In the genomic region with DNA sequence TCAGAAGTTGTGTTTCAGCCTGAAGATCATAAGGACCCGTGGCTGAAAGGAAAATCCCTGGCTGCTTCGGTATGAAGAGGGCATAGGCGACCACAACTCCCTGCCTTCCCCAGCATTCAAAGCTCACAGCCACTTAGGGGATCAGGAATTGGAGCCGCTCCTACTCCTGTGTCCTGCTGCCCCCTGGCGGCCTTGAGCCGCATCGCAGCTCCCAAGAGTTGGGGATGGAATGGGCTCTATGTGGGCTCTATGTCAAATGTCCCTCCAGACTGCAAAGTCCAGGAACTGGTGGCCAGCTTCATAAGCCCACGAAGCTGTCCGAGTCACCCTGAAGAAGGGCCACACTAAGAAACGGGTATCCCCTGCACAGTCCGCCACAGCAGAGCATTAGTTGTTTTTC, we compare ENCODE assay signal across 8 mouse cellular contexts. TPM values are rescaled to one million over a fixed set of nuclear protein-coding genes. Genes with fewer than 3 reads are reported as not detected.
DNase-seq lines count a peak whose midpoint lies in the region; ATAC-seq and TF ChIP-seq lines count a peak whose summit lies in the region.

No protein-coding gene starts in this region.

- no peak overlapping the region for H3K4me3 ChIP-seq in MEL (ENCODE audit: control insufficient read depth in 1 of 2, insufficient read depth in 1 of 2, low read depth in 2 of 2, low read length in 2 of 2)
- H3K4me3 ChIP-seq in forebrain, embryonic 14.5 days (ENCODE audit: low read depth, low read length), result no peak overlapping the region
- H3K4me3 ChIP-seq in hindbrain, embryonic 10.5 days, result no peak overlapping the region

- no peak overlapping the region for H3K9ac ChIP-seq in MEL (ENCODE audit: control insufficient read depth, low read depth, low read length, poor library complexity, severe bottlenecking)
- no peak overlapping the region for H3K9ac ChIP-seq in forebrain, embryonic 14.5 days (ENCODE audit: low read length)

- no peak overlapping the region for H3K27ac ChIP-seq in MEL (ENCODE audit: control insufficient read depth, low read depth, low read length)
- no peak overlapping the region for H3K27ac ChIP-seq in forebrain, embryonic 14.5 days (ENCODE audit: low read depth, low read length)
- H3K27ac ChIP-seq in hindbrain, embryonic 10.5 days, result no peak overlapping the region

- no peak for TF ChIP-seq EP300 in MEL (IDR thresholded peaks at IDR 0.05; ENCODE audit: low read depth in 1 of 2, low read length in 2 of 2)

- peak; percentile 80 to 97 (median 89) for TF ChIP-seq CTCF in MEL (IDR thresholded peaks at IDR 0.05 in 2 of 3, conservative IDR thresholded peaks at IDR 0.05 in 1 of 3; ENCODE audit: control insufficient read depth in 1 of 3, insufficient read depth in 1 of 3, low read depth in 2 of 3, low read length in 3 of 3, poor library complexity in 1 of 3, severe bottlenecking in 1 of 3)

- H3K4me1 ChIP-seq in MEL (ENCODE audit: control insufficient read depth in 1 of 2, insufficient read depth in 2 of 2, low read length in 2 of 2), result no peaks in the 10 kb centered on the region
- H3K4me1 ChIP-seq in forebrain, embryonic 14.5 days (ENCODE audit: control insufficient read depth, insufficient read depth, low read length), result no peaks in the 10 kb centered on the region
- H3K4me1 ChIP-seq in hindbrain, embryonic 10.5 days (replicated peaks), result 0 out of 2 replicates have a peak, but pooled peaks cover 5% of the 10 kb centered on the region

- no peak for TF ChIP-seq POLR2A in MEL (IDR thresholded peaks at IDR 0.05; ENCODE audit: control insufficient read depth in 1 of 2, insufficient read depth in 1 of 2, low read depth in 1 of 2, low read length in 2 of 2, poor library complexity in 1 of 2)

- WGBS in forebrain, embryonic 14.5 days, result 5% methylated on average over 11 of the region's 11 CpGs
- whole genome bisulfite sequencing in hindbrain, embryonic 10.5 days, result 4% methylated on average over 11 of the region's 11 CpGs

- TF ChIP-seq RAD21 in MEL (IDR thresholded peaks at IDR 0.05; ENCODE audit: low read depth, low read length), result peak; percentile 80

- no peaks in the 10 kb centered on the region for H3K9me3 ChIP-seq in MEL (replicated peaks; ENCODE audit: insufficient read depth, low read length)
- no peaks in the 10 kb centered on the region for H3K9me3 ChIP-seq in forebrain, embryonic 14.5 days (replicated peaks; ENCODE audit: control insufficient read depth, low read length)
- H3K9me3 ChIP-seq in hindbrain, embryonic 10.5 days, result no peaks in the 10 kb centered on the region

- DNase-seq in MEL (ENCODE audit: low read depth, low spot score), result peak; percentile 86
- DNase-seq in cerebellum, adult 11 months, result peak; percentile 75
- peak; percentile 83 for DNase-seq in forebrain, embryonic 14.5 days (ENCODE audit: low spot score)
- DNase-seq in hindbrain, embryonic 10.5 days (ENCODE audit: low spot score), result peak; percentile 83
- DNase-seq in layer of hippocampus, adult 9-11 months, result peak; percentile 67
- DNase-seq in lung, postnatal 10 days, result peak; percentile 91
- DNase-seq in ovary, postnatal 14 days (ENCODE audit: low spot score), result peak; percentile 84
- peak; percentile 60 to 89 for DNase-seq in thymus, postnatal 10 days (ENCODE audit: low spot score in 2 of 2)

- H3K36me3 ChIP-seq in MEL (ENCODE audit: control insufficient read depth in 1 of 2, insufficient read depth in 2 of 2, low read length in 2 of 2), result no peaks in the 10 kb centered on the region
- no peaks in the 10 kb centered on the region for H3K36me3 ChIP-seq in forebrain, embryonic 14.5 days (ENCODE audit: control insufficient read depth, insufficient read depth, low read length)
- H3K36me3 ChIP-seq in hindbrain, embryonic 10.5 days, result no peaks in the 10 kb centered on the region

- H3K79me2 ChIP-seq in MEL (ENCODE audit: control insufficient read depth, insufficient read depth, low read length, poor library complexity), result no peaks in the 10 kb centered on the region

- H3K27me3 ChIP-seq in MEL (ENCODE audit: control insufficient read depth in 1 of 2, insufficient read depth in 2 of 2, low read length in 2 of 2), result peaks cover 0 to 5% of the 10 kb centered on the region in 2 experiments; a peak in 2 of 4 replicates
- H3K27me3 ChIP-seq in forebrain, embryonic 14.5 days (replicated peaks; ENCODE audit: control insufficient read depth, insufficient read depth, low read length), result no peaks in the 10 kb centered on the region
- peaks cover 27% of the 10 kb centered on the region for H3K27me3 ChIP-seq in hindbrain, embryonic 10.5 days (ENCODE audit: insufficient read depth, poor library complexity, severe bottlenecking)

- peak; percentile 67 for ATAC-seq in forebrain, embryonic 14.5 days

- H3K4me2 ChIP-seq in forebrain, embryonic 14.5 days (ENCODE audit: low read length), result no peak overlapping the region

TF ChIP-seq in MEL, 35 proteins besides CTCF, POLR2A, EP300 and RAD21:
- TF ChIP-seq ZKSCAN1 (IDR thresholded peaks at IDR 0.05; ENCODE audit: low read depth, low read length) (no peak), RCOR1 (IDR thresholded peaks at IDR 0.05; ENCODE audit: low read depth, low read length) (no peak), USF1 (IDR thresholded peaks at IDR 0.05; ENCODE audit: low read depth, low read length) (0 out of 2 replicates have a peak, but pooled peaks have one; percentile 22), TAL1 (IDR thresholded peaks at IDR 0.05; ENCODE audit: low read length) (no peak), KAT2A (conservative IDR thresholded peaks at IDR 0.05; ENCODE audit: low read depth, low read length) (no peak), ELF1 (IDR thresholded peaks at IDR 0.05; ENCODE audit: low read depth, low read length) (no peak), MYC (IDR thresholded peaks at IDR 0.05; ENCODE audit: low read depth, low read length) (no peak), MAX (IDR thresholded peaks at IDR 0.05; ENCODE audit: low read length) (no peak), NRF1 (IDR thresholded peaks at IDR 0.05; ENCODE audit: insufficient read depth, low read depth, low read length, poor library complexity, severe bottlenecking) (no peak), TBP (IDR thresholded peaks at IDR 0.05; ENCODE audit: low read depth, low read length) (no peak), ETS1 (IDR thresholded peaks at IDR 0.05; ENCODE audit: low read depth, low read length) (no peak), GABPA (IDR thresholded peaks at IDR 0.05; ENCODE audit: low read depth, low read length) (no peak), JUND (IDR thresholded peaks at IDR 0.05; ENCODE audit: low read depth, low read length) (no peak), UBTF (IDR thresholded peaks at IDR 0.05; ENCODE audit: borderline replicate concordance, insufficient read depth, low read depth, low read length) (no peak), GATA1 (IDR thresholded peaks at IDR 0.05; ENCODE audit: low read depth, low read length) (no peak), ZC3H11A (IDR thresholded peaks at IDR 0.05; ENCODE audit: low read depth, low read length) (peak; percentile 86), HCFC1 (IDR thresholded peaks at IDR 0.05; ENCODE audit: low read depth, low read length) (no peak), POLR2AphosphoS2 (IDR thresholded peaks at IDR 0.05; ENCODE audit: low read length) (no peak), CHD2 (IDR thresholded peaks at IDR 0.05; ENCODE audit: low read length) (no peak), ZMIZ1 (IDR thresholded peaks at IDR 0.05; ENCODE audit: low read depth, low read length) (no peak), MAZ (IDR thresholded peaks at IDR 0.05; ENCODE audit: low read depth, low read length) (no peak), MXI1 (IDR thresholded peaks at IDR 0.05; ENCODE audit: low read depth, low read length) (no peak), SMC3 (IDR thresholded peaks at IDR 0.05; ENCODE audit: low read depth, low read length) (peak; percentile 90)

RNA-seq across cellular contexts. Expression of gene H2-D1, which starts 12.2 kb away (rescaled TPM):
- 58.7 and 60.1 TPM in 2 replicates for total RNA-seq in MEL (2012; rRNA removed)
- 10 to 100 TPM in 1 of 2 experiments, not detected in 1; 97.9 TPM for polyA plus RNA-seq in MEL (2012; ENCODE audit: insufficient read depth in 1 of 2, insufficient read length in 2 of 2, low read depth in 1 of 2, low replicate concordance in 2 of 2, missing spikeins in 1 of 2)
- 37.5 and 44.2 TPM in 2 replicates for polyA plus RNA-seq in forebrain, embryonic 14.5 days (2014; fragmentation: Nextera tagmentation; extraction: Ambion mirVana)
- polyA plus RNA-seq in hindbrain, embryonic 10.5 days (2016; fragmentation: Nextera tagmentation; extraction: Ambion mirVana), result 54.3 and 60.1 TPM in 2 replicates

RNA-seq across cellular contexts. Expression of gene Ddx39b, which starts 33.2 kb away (rescaled TPM):
- total RNA-seq in MEL (2012; rRNA removed), result 206 and 270 TPM in 2 replicates
- 100 to 1,000 TPM; 581 to 787 TPM for polyA plus RNA-seq in MEL (2012; ENCODE audit: insufficient read depth in 1 of 2, insufficient read length in 2 of 2, low read depth in 1 of 2, low replicate concordance in 2 of 2, missing spikeins in 1 of 2)
- 478 and 489 TPM in 2 replicates for polyA plus RNA-seq in forebrain, embryonic 14.5 days (2014; fragmentation: Nextera tagmentation; extraction: Ambion mirVana)
- 661 and 692 TPM in 2 replicates for polyA plus RNA-seq in hindbrain, embryonic 10.5 days (2016; fragmentation: Nextera tagmentation; extraction: Ambion mirVana)

RNA-seq across cellular contexts. Expression of gene Nfkbil1, which starts 39.2 kb away (rescaled TPM):
- total RNA-seq in MEL (2012; rRNA removed), result 10.1 and 10.3 TPM in 2 replicates
- polyA plus RNA-seq in MEL (2012; ENCODE audit: insufficient read depth in 1 of 2, insufficient read length in 2 of 2, low read depth in 1 of 2, low replicate concordance in 2 of 2, missing spikeins in 1 of 2), result 10 to 100 TPM in 1 of 2 experiments, not detected in 1; 26.0 TPM
- 5.1 and 5.2 TPM in 2 replicates for polyA plus RNA-seq in forebrain, embryonic 14.5 days (2014; fragmentation: Nextera tagmentation; extraction: Ambion mirVana)
- 10.2 and 11.6 TPM in 2 replicates for polyA plus RNA-seq in hindbrain, embryonic 10.5 days (2016; fragmentation: Nextera tagmentation; extraction: Ambion mirVana)

RNA-seq across cellular contexts. Expression of gene Atp6v1g2, which starts 41.3 kb away (rescaled TPM):
- 0.46 and 0.56 TPM in 2 replicates for total RNA-seq in MEL (2012; rRNA removed)
- 1 to 10 TPM in 1 of 2 experiments, not detected in 1; 4.7 TPM for polyA plus RNA-seq in MEL (2012; ENCODE audit: insufficient read depth in 1 of 2, insufficient read length in 2 of 2, low read depth in 1 of 2, low replicate concordance in 2 of 2, missing spikeins in 1 of 2)
- polyA plus RNA-seq in forebrain, embryonic 14.5 days (2014; fragmentation: Nextera tagmentation; extraction: Ambion mirVana), result 44.0 and 61.1 TPM in 2 replicates
- polyA plus RNA-seq in hindbrain, embryonic 10.5 days (2016; fragmentation: Nextera tagmentation; extraction: Ambion mirVana), result 7.6 and 12.9 TPM in 2 replicates

RNA-seq across cellular contexts. Expression of gene H2-Q1, which starts 45.4 kb away (rescaled TPM):
- 1.7 TPM in 2 replicates for total RNA-seq in MEL (2012; rRNA removed)
- under 1 TPM in 1 of 2 experiments, not detected in 1; 0.52 TPM for polyA plus RNA-seq in MEL (2012; ENCODE audit: insufficient read depth in 1 of 2, insufficient read length in 2 of 2, low read depth in 1 of 2, low replicate concordance in 2 of 2, missing spikeins in 1 of 2)
- polyA plus RNA-seq in forebrain, embryonic 14.5 days (2014; fragmentation: Nextera tagmentation; extraction: Ambion mirVana), result 0.46 TPM in 1 of 2 replicates, not detected in the other
- polyA plus RNA-seq in hindbrain, embryonic 10.5 days (2016; fragmentation: Nextera tagmentation; extraction: Ambion mirVana), result not detected in 2 replicates
